29 mouse cellular contexts compared by ENCODE assay signal in genomic region chr10:108643915-108644314, GRCm38 (mm10). TPM values are rescaled to one million over a fixed set of nuclear protein-coding genes. Genes with fewer than 3 reads are reported as not detected.
DNase-seq lines count a peak whose midpoint lies in the region; ATAC-seq and TF ChIP-seq lines count a peak whose summit lies in the region.
"Had no signal": no experiment of that assay in that cellular context is flagged by ENCODE, and none has a peak within 500 bp of the region (broad histone marks: within the 10 kb centered on the region; RNA-seq: fewer than 3 reads in every experiment).

No protein-coding gene starts in this region.

- no peak for TF ChIP-seq CTCF in left cerebral cortex, adult 2 months (IDR thresholded peaks at IDR 0.05)
- TF ChIP-seq CTCF in midbrain, postnatal 0 days (IDR thresholded peaks at IDR 0.05): no peak

- DNase-seq in forebrain, embryonic 14.5 days (ENCODE audit: low spot score): no peak
- no peak for DNase-seq in left cerebral cortex, adult 2 months (ENCODE audit: extremely low spot score in 1 of 2, low spot score in 2 of 2)
- no peak for DNase-seq in left cerebral cortex, postnatal 14 days (ENCODE audit: low spot score in 2 of 2)
- no peak for DNase-seq in midbrain, postnatal 0 days (ENCODE audit: low spot score)
- DNase-seq in ovary, postnatal 10 days (ENCODE audit: low spot score): no peak
- DNase-seq: adrenal gland, adult 2 months; adrenal gland, postnatal 14 days; cerebellum, adult 18-20 months; cerebellum, adult 9-10 months; cerebellum, postnatal 14 days; gastrocnemius, postnatal 25 days; heart, adult 18-20 months; heart, postnatal 10 days; heart, postnatal 36 days; kidney, adult 11 months had no signal

- WGBS in forebrain, embryonic 15.5 days: 37% methylated on average over 5 of the region's 5 CpGs
- WGBS in forebrain, embryonic 14.5 days: 38% methylated on average over 5 of the region's 5 CpGs
- 27% methylated on average over 5 of the region's 5 CpGs for WGBS in midbrain, embryonic 16.5 days
- WGBS in midbrain, postnatal 0 days: 33% methylated on average over 5 of the region's 5 CpGs

- no peaks in the 10 kb centered on the region for H3K27me3 ChIP-seq in forebrain, embryonic 15.5 days
- H3K27me3 ChIP-seq in forebrain, embryonic 14.5 days (replicated peaks; ENCODE audit: control insufficient read depth, insufficient read depth, low read length): no peaks in the 10 kb centered on the region
- H3K27me3 ChIP-seq in midbrain, embryonic 16.5 days (ENCODE audit: control insufficient read depth, insufficient read depth, low read depth, low read length): no peaks in the 10 kb centered on the region
- H3K27me3 ChIP-seq in midbrain, postnatal 0 days (ENCODE audit: insufficient read depth, low read length): no peaks in the 10 kb centered on the region
- H3K27me3 ChIP-seq: heart, embryonic 12.5 days; heart, embryonic 15.5 days; hindbrain, embryonic 15.5 days; intestine, embryonic 15.5 days had no signal

- ATAC-seq in forebrain, embryonic 15.5 days (replicated peaks): peak; percentile 29; the same call in 1 of the 2 replicates
- ATAC-seq in forebrain, embryonic 14.5 days: no peak
- no peak for ATAC-seq in midbrain, embryonic 16.5 days
- ATAC-seq in midbrain, postnatal 0 days (ENCODE audit: low FRiP score): no peak
- ATAC-seq: CD4-positive, CD25-positive, alpha-beta regulatory T cell, adult 4 months; intestine, embryonic 15.5 days had no signal

- no peaks in the 10 kb centered on the region for H3K4me1 ChIP-seq in forebrain, embryonic 15.5 days
- 0 out of 2 replicates have a peak, but pooled peaks cover 4% of the 10 kb centered on the region for H3K4me1 ChIP-seq in forebrain, embryonic 14.5 days (ENCODE audit: control insufficient read depth, insufficient read depth, low read length)
- H3K4me1 ChIP-seq in midbrain, embryonic 16.5 days (ENCODE audit: control insufficient read depth, insufficient read depth, low read length): no peaks in the 10 kb centered on the region
- H3K4me1 ChIP-seq in midbrain, postnatal 0 days (ENCODE audit: insufficient read depth, low read length): no peaks in the 10 kb centered on the region
- H3K4me1 ChIP-seq: heart, embryonic 12.5 days; heart, embryonic 15.5 days; hindbrain, embryonic 15.5 days; intestine, embryonic 15.5 days had no signal

- no peaks in the 10 kb centered on the region for H3K9me3 ChIP-seq in forebrain, embryonic 15.5 days
- H3K9me3 ChIP-seq in forebrain, embryonic 14.5 days (replicated peaks; ENCODE audit: control insufficient read depth, low read length): no peaks in the 10 kb centered on the region
- H3K9me3 ChIP-seq in midbrain, embryonic 16.5 days (replicated peaks; ENCODE audit: control insufficient read depth, low read length, poor library complexity, severe bottlenecking): no peaks in the 10 kb centered on the region
- H3K9me3 ChIP-seq in midbrain, postnatal 0 days (ENCODE audit: low read length): no peaks in the 10 kb centered on the region
- H3K9me3 ChIP-seq: heart, embryonic 12.5 days; heart, embryonic 15.5 days; hindbrain, embryonic 15.5 days; intestine, embryonic 15.5 days had no signal

- intact Hi-C loops in left cerebral cortex, adult 2 months (cut with DNase I): no loop called here
- intact Hi-C loops in left cerebral cortex, postnatal 14 days (cut with DNase I): no loop called here

- H3K36me3 ChIP-seq in forebrain, embryonic 15.5 days: no peaks in the 10 kb centered on the region
- H3K36me3 ChIP-seq in forebrain, embryonic 14.5 days (ENCODE audit: control insufficient read depth, insufficient read depth, low read length): no peaks in the 10 kb centered on the region
- no peaks in the 10 kb centered on the region for H3K36me3 ChIP-seq in midbrain, embryonic 16.5 days (ENCODE audit: control insufficient read depth, insufficient read depth, low read length)
- H3K36me3 ChIP-seq in midbrain, postnatal 0 days (ENCODE audit: insufficient read depth, low read length): no peaks in the 10 kb centered on the region
- H3K36me3 ChIP-seq: heart, embryonic 12.5 days; heart, embryonic 15.5 days; hindbrain, embryonic 15.5 days; intestine, embryonic 15.5 days had no signal

- H3K4me2 ChIP-seq in forebrain, embryonic 15.5 days (replicated peaks): no peak overlapping the region
- no peak overlapping the region for H3K4me2 ChIP-seq in forebrain, embryonic 14.5 days (ENCODE audit: low read length)
- no peak overlapping the region for H3K4me2 ChIP-seq in midbrain, embryonic 16.5 days (ENCODE audit: low read length)
- H3K4me2 ChIP-seq in midbrain, postnatal 0 days (ENCODE audit: low read depth, low read length, poor library complexity, severe bottlenecking): no peak overlapping the region
- H3K4me2 ChIP-seq: heart, embryonic 12.5 days; heart, embryonic 15.5 days; hindbrain, embryonic 15.5 days; intestine, embryonic 15.5 days had no signal

- H3K4me3 ChIP-seq in forebrain, embryonic 15.5 days: no peak overlapping the region
- H3K4me3 ChIP-seq in forebrain, embryonic 14.5 days (ENCODE audit: low read depth, low read length): no peak overlapping the region
- no peak overlapping the region for H3K4me3 ChIP-seq in left cerebral cortex, adult 2 months
- H3K4me3 ChIP-seq in midbrain, embryonic 16.5 days (ENCODE audit: low read depth, low read length): no peak overlapping the region
- no peak overlapping the region for H3K4me3 ChIP-seq in midbrain, postnatal 0 days (ENCODE audit: low read depth, low read length)
- H3K4me3 ChIP-seq: heart, embryonic 12.5 days; heart, embryonic 15.5 days; hindbrain, embryonic 15.5 days; intestine, embryonic 15.5 days had no signal

- H3K27ac ChIP-seq in forebrain, embryonic 15.5 days (replicated peaks): no peak overlapping the region; the same call in 1 of the 2 replicates
- H3K27ac ChIP-seq in forebrain, embryonic 14.5 days (ENCODE audit: low read depth, low read length): no peak overlapping the region
- peak overlapping the region; percentile 45 for H3K27ac ChIP-seq in left cerebral cortex, adult 2 months
- H3K27ac ChIP-seq in midbrain, embryonic 16.5 days (ENCODE audit: low read length): peak overlapping the region; percentile 28; the same call in 1 of the 2 replicates
- no peak overlapping the region for H3K27ac ChIP-seq in midbrain, postnatal 0 days (ENCODE audit: low read depth, low read length)
- H3K27ac ChIP-seq: heart, embryonic 15.5 days; hindbrain, embryonic 15.5 days; intestine, embryonic 15.5 days had no signal

- no peak overlapping the region for H3K9ac ChIP-seq in forebrain, embryonic 15.5 days (replicated peaks)
- H3K9ac ChIP-seq in forebrain, embryonic 14.5 days (ENCODE audit: low read length): no peak overlapping the region
- no peak overlapping the region for H3K9ac ChIP-seq in midbrain, embryonic 16.5 days (ENCODE audit: low read depth, low read length)
- H3K9ac ChIP-seq in midbrain, postnatal 0 days (replicated peaks; ENCODE audit: low read length, poor library complexity, severe bottlenecking): no peak overlapping the region
- H3K9ac ChIP-seq: heart, embryonic 12.5 days; heart, embryonic 15.5 days; hindbrain, embryonic 15.5 days; intestine, embryonic 15.5 days had no signal

RNA-seq across cellular contexts. Expression of gene Gm5136, which starts 56.0 kb away (rescaled TPM):
- 0.34 and 0.39 TPM in 2 replicates for polyA plus RNA-seq in forebrain, embryonic 15.5 days (2015; fragmentation: Nextera tagmentation; extraction: Ambion mirVana)
- not detected in 2 replicates for polyA plus RNA-seq in forebrain, embryonic 14.5 days (2014; fragmentation: Nextera tagmentation; extraction: Ambion mirVana)
- total RNA-seq in left cerebral cortex, adult 2 months (2021): 1 to 10 TPM; 3.2 to 4.0 TPM
- 1 to 10 TPM; 2.7 to 3.6 TPM for total RNA-seq in left cerebral cortex, postnatal 14 days (2021)
- 0.35 and 0.39 TPM in 2 replicates for polyA plus RNA-seq in midbrain, embryonic 16.5 days (2015; fragmentation: Nextera tagmentation; extraction: Ambion mirVana)
- total RNA-seq in midbrain, postnatal 0 days (2014; rRNA removed): 0.16 and 0.33 TPM in 2 replicates
- not detected in 2 replicates for polyA plus RNA-seq in midbrain, postnatal 0 days (2015; fragmentation: Nextera tagmentation; extraction: Ambion mirVana)
- total RNA-seq: adrenal gland, adult 2 months; adrenal gland, postnatal 14 days; adrenal gland, postnatal 4 days; gastrocnemius, adult 8-10 months; gastrocnemius, postnatal 25 days; heart, adult 18-20 months; heart, postnatal 10 days; heart, postnatal 36 days; MEL had no signal
- polyA plus RNA-seq: adrenal gland, adult 2 months; C2C12; CD4-positive, CD25-positive, alpha-beta regulatory T cell, adult 4 months; embryonic facial prominence, embryonic 11.5 days; embryonic facial prominence, embryonic 14.5 days; gonadal fat pad, adult 2 months; heart, embryonic 12.5 days; heart, embryonic 15.5 days; intestine, embryonic 15.5 days had no signal

Comparison
In these comparisons a context has a peak if more than half of its experiments do, and no peak if none do; other contexts are left out.
1. H3K27ac ChIP-seq: peak in left cerebral cortex, adult 2 months (single experiment) and midbrain, embryonic 16.5 days (single experiment); none in forebrain, embryonic 15.5 days (single experiment), forebrain, embryonic 14.5 days (single experiment) and midbrain, postnatal 0 days (single experiment).